Mouse (Mus musculus) midbrain, postnatal 0 days (tissue): ENCODE data around the gene Wdr34. TPM values are rescaled to one million over a fixed set of nuclear protein-coding genes. Genes with fewer than 3 reads are reported as not detected.

Experiments used
- ATAC-seq: fragments of 200-750 bp; cut with Nextera tagmentation; 2 replicates; pipeline ENCODE4 v1.8.0; 2017; ENCODE audit warnings: moderate number of reproducible peaks, mild to moderate bottlenecking, moderate TSS enrichment, moderate library complexity; ENCODE audit not compliant: low FRiP score
- DNase-seq: peaks from one replicate; pipeline ENCODE4 v3.0.0-alpha.2; 2015; ENCODE audit warnings: low spot score
- H3K27ac ChIP-seq: fragments of 300-500 bp; sonication (generic); 2 replicates; pipeline ENCODE4 v1.5.1; 2014; ENCODE audit warnings: low read depth, mild to moderate bottlenecking, low read length, mixed read lengths
- H3K27me3 ChIP-seq: fragments of 300-500 bp; sonication (generic); 2 replicates; pipeline ENCODE4 v1.6.1; 2014; ENCODE audit warnings: low read length, control low read depth, mixed read lengths; ENCODE audit not compliant: insufficient read depth
- H3K36me3 ChIP-seq: fragments of 300-500 bp; sonication (generic); 2 replicates; pipeline ENCODE4 v1.6.1; 2014; ENCODE audit warnings: low read length, control low read depth, mixed read lengths; ENCODE audit not compliant: insufficient read depth
- H3K4me1 ChIP-seq: fragments of 300-500 bp; sonication (generic); 2 replicates; pipeline ENCODE4 v1.6.1; 2014; ENCODE audit warnings: mild to moderate bottlenecking, control low read depth, antibody characterized with exemption, low read length, mixed read lengths; ENCODE audit not compliant: insufficient read depth
- H3K4me2 ChIP-seq: fragments of 300-500 bp; sonication (generic); 2 replicates; pipeline ENCODE4 v1.6.1; 2014; ENCODE audit warnings: low read depth, mild to moderate bottlenecking, low read length, mixed read lengths; ENCODE audit not compliant: poor library complexity, severe bottlenecking
- H3K4me3 ChIP-seq: fragments of 300-500 bp; sonication (generic); 2 replicates; pipeline ENCODE4 v1.5.1; 2014; ENCODE audit warnings: low read depth, mild to moderate bottlenecking, low read length, moderate library complexity
- H3K9ac ChIP-seq: fragments of 300-500 bp; sonication (generic); replicated peaks from 2 replicates; pipeline ENCODE4 v1.6.1; 2014; ENCODE audit warnings: mild to moderate bottlenecking, low read length, moderate library complexity, mixed read lengths; ENCODE audit not compliant: poor library complexity, severe bottlenecking
- H3K9me3 ChIP-seq: fragments of 300-500 bp; sonication (generic); 2 replicates; pipeline ENCODE4 v1.6.1; 2016; ENCODE audit warnings: low read length, control low read depth
- CTCF ChIP-seq: IDR thresholded peaks from 2 replicates; pipeline ENCODE4 v1.5.1; 2016; ENCODE audit warnings: antibody characterized with exemption, mild to moderate bottlenecking
- WGBS: fragments of 180-500 bp; shearing (Covaris S2); extraction: QIAGEN DNeasy Blood & Tissue Kit; methylation state at CpG from one replicate; pipeline ENCODE4 v1.1.7; 2014; 5-methylcytosine and 5-hydroxymethylcytosine counted together
- polyA plus RNA-seq: library from polyadenylated mRNA; unstranded; fragments of >200 nt; fragmentation: Nextera tagmentation; extraction: Ambion mirVana; gene quantifications from 2 replicates; pipeline ENCODE4 v1.2.1, GENCODE M21; 2015
- total RNA-seq: library from RNA; depleted of rRNA; stranded (reverse); fragments of >200 nt; gene quantifications from 2 replicates; pipeline ENCODE4 v1.2.3, GENCODE M21; 2014

The Wdr34 gene
- total and polyA plus RNA-seq, 2 experiments from 2014 or later, result 82.7 to 87.3 TPM

DNA sequence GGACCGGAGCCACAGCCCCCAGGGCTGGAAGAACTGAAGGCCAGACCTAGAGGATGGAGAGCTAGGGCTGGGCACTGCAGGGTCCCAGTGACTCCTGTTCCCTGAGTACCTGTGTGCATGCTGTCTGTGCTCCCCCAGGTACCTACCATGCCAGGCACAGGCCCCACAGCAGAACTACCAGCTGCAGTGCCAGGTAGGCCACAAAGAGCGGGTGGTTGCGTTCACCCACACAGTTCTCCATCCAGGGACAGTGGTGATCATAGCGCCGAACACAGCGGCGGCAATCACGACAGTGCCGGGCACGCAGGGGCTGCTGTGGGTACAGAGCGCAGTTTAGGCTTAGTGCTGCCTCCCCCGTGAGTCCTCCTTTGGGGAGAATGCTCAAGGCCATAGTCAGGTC lies 42.8 kb upstream of the Wdr34 start:
- Histone ChIP-seq H3K4me2 (no peak overlapping the region), H3K36me3 (no peaks in the 10 kb centered on the region), H3K27ac (no peak overlapping the region), H3K9me3 (no peaks in the 10 kb centered on the region), H3K4me1 (0 out of 2 replicates have a peak, but pooled peaks cover 7% of the 10 kb centered on the region), H3K4me3 (no peak overlapping the region), H3K9ac (no peak overlapping the region), H3K27me3 (no peaks in the 10 kb centered on the region)
- ATAC-seq (no peak), DNase-seq (no peak)
- no peak for TF ChIP-seq CTCF
- 94% methylated on average over 12 of the region's 12 CpGs for WGBS

DNA sequence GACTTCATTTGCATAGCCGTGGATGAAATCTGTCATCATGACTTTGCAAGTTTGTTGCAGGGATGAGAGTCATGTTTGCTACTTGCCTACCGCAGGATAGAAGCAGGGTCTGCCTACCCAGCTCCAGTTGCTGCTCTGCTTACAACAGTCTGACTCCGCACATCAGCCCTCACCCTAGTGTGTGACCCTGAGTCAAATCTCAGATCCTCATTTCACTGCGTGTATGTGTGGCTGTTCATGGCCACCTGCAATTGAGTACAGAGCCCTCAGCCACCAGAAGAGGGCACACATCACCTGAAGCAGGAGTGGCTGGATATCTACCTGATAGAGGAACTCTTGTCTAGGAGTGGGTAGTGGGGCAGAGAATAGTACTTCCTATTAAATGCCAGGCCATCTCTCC lies 38.6 kb upstream of the Wdr34 start:
- Histone ChIP-seq H3K9me3 (no peaks in the 10 kb centered on the region), H3K36me3 (no peaks in the 10 kb centered on the region), H3K4me3 (no peak overlapping the region), H3K9ac (no peak overlapping the region), H3K27ac (no peak overlapping the region), H3K4me1 (peaks cover 3% of the 10 kb centered on the region; the same call in 1 of the 2 replicates), H3K4me2 (no peak overlapping the region), H3K27me3 (no peaks in the 10 kb centered on the region)
- no peak for TF ChIP-seq CTCF
- 92% methylated on average over 4 of the region's 4 CpGs for WGBS
- DNase-seq (no peak), ATAC-seq (no peak)

- Histone ChIP-seq H3K4me3 (no peak overlapping the region), H3K27me3 (no peaks in the 10 kb centered on the region), H3K9me3 (no peaks in the 10 kb centered on the region), H3K36me3 (no peaks in the 10 kb centered on the region), H3K9ac (no peak overlapping the region), H3K4me2 (peak overlapping the region; percentile 28), H3K27ac (no peak overlapping the region), H3K4me1 (peaks cover 3% of the 10 kb centered on the region; the same call in 1 of the 2 replicates)
- 15% methylated on average over 12 of the region's 12 CpGs for WGBS
- DNase-seq (no peak), ATAC-seq (no peak)
- no peak for TF ChIP-seq CTCF
These were observed 36.0 kb upstream of the Wdr34 start for GRCm38 (mm10) chr2:30084632-30085031.

DNA sequence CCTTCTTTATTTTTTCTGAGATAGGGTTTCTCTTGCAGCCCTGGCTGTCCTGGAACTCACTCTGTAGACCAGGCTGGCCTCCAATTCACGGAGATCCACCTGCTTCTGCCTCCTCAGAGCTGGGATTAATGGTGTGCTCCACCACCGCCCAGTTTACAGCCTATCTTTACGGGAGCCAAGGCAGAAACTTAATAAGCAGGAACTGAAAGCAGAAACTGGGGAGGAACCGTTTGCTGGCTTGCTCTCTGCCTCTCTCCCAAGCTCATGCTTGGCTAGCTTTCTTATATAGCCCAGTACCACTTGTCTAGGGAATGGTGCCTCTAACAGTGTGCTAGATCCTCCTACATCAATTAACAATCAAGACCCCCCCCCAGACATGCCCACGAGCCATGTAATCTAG lies 35.4 kb upstream of the Wdr34 start:
- no peak for DNase-seq
- Histone ChIP-seq H3K4me3 (no peak overlapping the region), H3K4me1 (peaks cover 3% of the 10 kb centered on the region; the same call in 1 of the 2 replicates), H3K27me3 (no peaks in the 10 kb centered on the region), H3K27ac (no peak overlapping the region), H3K9ac (no peak overlapping the region), H3K4me2 (no peak overlapping the region; the same call in 1 of the 2 replicates), H3K36me3 (no peaks in the 10 kb centered on the region), H3K9me3 (no peaks in the 10 kb centered on the region)
- no peak for ATAC-seq
- 58% methylated on average over 5 of the region's 5 CpGs for WGBS
- TF ChIP-seq CTCF, result no peak

GRCm38 (mm10) chr2:30080181-30080800 lies 31.6 kb upstream of the Wdr34 start:
- peaks cover 7% of the 10 kb centered on the region; the same call in 1 of the 2 replicates for H3K4me1 ChIP-seq
- WGBS, result 87% methylated on average over 15 of the region's 15 CpGs
- no peak overlapping the region for H3K27ac ChIP-seq
- no peak overlapping the region for H3K9ac ChIP-seq
- no peaks in the 10 kb centered on the region for H3K27me3 ChIP-seq
- H3K4me2 ChIP-seq, result no peak overlapping the region
- DNase-seq, result no peak
- no peaks in the 10 kb centered on the region for H3K36me3 ChIP-seq
- TF ChIP-seq CTCF, result no peak
- no peak overlapping the region for H3K4me3 ChIP-seq
- ATAC-seq, result no peak
- H3K9me3 ChIP-seq, result no peaks in the 10 kb centered on the region

DNA sequence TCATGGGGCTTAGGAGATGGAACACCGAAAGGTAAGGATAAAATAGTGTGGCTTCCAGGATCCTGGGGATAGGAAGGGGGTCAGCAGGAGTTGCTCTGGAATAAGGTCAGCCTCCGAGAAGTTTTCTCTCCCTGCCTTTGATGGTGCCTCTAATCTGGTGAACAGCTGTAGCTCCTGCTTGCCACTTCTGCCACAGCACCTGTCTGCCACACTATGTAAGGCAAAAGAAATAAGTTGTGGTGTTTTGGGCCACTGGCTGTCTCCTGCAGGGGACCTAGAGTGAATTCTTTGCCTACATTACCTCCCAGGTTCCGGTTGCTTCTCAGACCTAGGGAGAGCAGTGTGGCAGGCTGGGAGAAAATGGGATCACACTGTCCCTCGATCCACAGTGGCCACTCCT lies 30.1 kb upstream of the Wdr34 start:
- Histone ChIP-seq H3K4me2 (no peak overlapping the region), H3K36me3 (peaks cover 6% of the 10 kb centered on the region; the same call in 1 of the 2 replicates), H3K27ac (no peak overlapping the region), H3K4me3 (no peak overlapping the region), H3K27me3 (no peaks in the 10 kb centered on the region), H3K4me1 (peaks cover 4% of the 10 kb centered on the region; the same call in 1 of the 2 replicates), H3K9me3 (no peaks in the 10 kb centered on the region), H3K9ac (no peak overlapping the region)
- no peak for ATAC-seq
- 77% methylated on average over 4 of the region's 4 CpGs for WGBS
- no peak for TF ChIP-seq CTCF
- DNase-seq, result no peak
